Mouse (Mus musculus): ENCODE results near the gene Kcnma1. TPM values are rescaled to one million over a fixed set of nuclear protein-coding genes. Genes with fewer than 3 reads are reported as not detected.

The Kcnma1 gene
- polyA plus RNA-seq, 1 experiment from 2014 or later, result 8.2 TPM

DNA sequence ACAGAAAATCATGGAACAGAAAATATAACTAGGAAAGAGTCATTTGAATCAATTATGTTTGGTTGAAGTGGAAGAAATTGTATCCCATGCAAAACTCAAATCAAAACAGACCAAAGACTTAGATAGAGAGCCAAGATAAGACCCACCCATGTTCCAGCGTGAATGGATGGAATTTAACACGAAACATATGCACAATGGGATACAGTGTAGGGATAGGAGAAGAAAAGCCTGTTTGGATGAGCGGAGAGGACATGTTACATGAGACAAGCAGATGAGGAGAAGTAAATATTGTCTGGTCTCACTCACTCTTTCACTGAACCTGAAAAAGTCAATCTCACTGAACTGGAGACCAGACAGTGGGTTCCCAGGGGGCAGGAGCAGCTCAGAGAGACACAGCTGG is 463.8 kb downstream of the Kcnma1 start:
- Histone ChIP-seq H3K4me2 (ENCODE audit: low read length) (no peak overlapping the region), H3K4me1 (replicated peaks; ENCODE audit: control insufficient read depth, insufficient read depth, low read length) (peaks cover 7% of the 10 kb centered on the region; the same call in 1 of the 2 replicates), H3K27ac (ENCODE audit: low read depth) (no peak overlapping the region), H3K9me3 (ENCODE audit: control insufficient read depth, low read length) (no peaks in the 10 kb centered on the region), H3K27me3 (replicated peaks; ENCODE audit: control insufficient read depth, insufficient read depth, low read length) (no peaks in the 10 kb centered on the region), H3K9ac (ENCODE audit: low read length) (no peak overlapping the region), H3K4me3 (ENCODE audit: low read depth, low read length) (no peak overlapping the region), H3K36me3 (ENCODE audit: control insufficient read depth, insufficient read depth, low read length) (no peaks in the 10 kb centered on the region)
- 84% methylated on average over 3 of the region's 3 CpGs for WGBS
- no peak for ATAC-seq (replicated peaks; ENCODE audit: low FRiP score, low TSS enrichment, low read depth)
- no peak for DNase-seq (ENCODE audit: low spot score)

- ATAC-seq (replicated peaks; ENCODE audit: low FRiP score, low TSS enrichment, low read depth) (no peak), DNase-seq (ENCODE audit: low spot score) (peak; percentile 9)
- no peak overlapping the region for H3K9ac ChIP-seq (ENCODE audit: low read length)
- no peak overlapping the region for H3K4me3 ChIP-seq (ENCODE audit: low read depth, low read length)
- H3K27me3 ChIP-seq (replicated peaks; ENCODE audit: control insufficient read depth, insufficient read depth, low read length), result no peaks in the 10 kb centered on the region
- no peak overlapping the region for H3K4me2 ChIP-seq (ENCODE audit: low read length)
- H3K27ac ChIP-seq (ENCODE audit: low read depth), result no peak overlapping the region
- H3K9me3 ChIP-seq (ENCODE audit: control insufficient read depth, low read length), result 0 out of 2 replicates have a peak, but pooled peaks cover 3% of the 10 kb centered on the region
- WGBS, result 43% methylated on average over 6 of the region's 6 CpGs
- no peaks in the 10 kb centered on the region for H3K36me3 ChIP-seq (ENCODE audit: control insufficient read depth, insufficient read depth, low read length)
- no peaks in the 10 kb centered on the region for H3K4me1 ChIP-seq (replicated peaks; ENCODE audit: control insufficient read depth, insufficient read depth, low read length)
These were observed 472.2 kb downstream of the Kcnma1 start for GRCm38 (mm10) chr14:23542131-23542530.

DNA sequence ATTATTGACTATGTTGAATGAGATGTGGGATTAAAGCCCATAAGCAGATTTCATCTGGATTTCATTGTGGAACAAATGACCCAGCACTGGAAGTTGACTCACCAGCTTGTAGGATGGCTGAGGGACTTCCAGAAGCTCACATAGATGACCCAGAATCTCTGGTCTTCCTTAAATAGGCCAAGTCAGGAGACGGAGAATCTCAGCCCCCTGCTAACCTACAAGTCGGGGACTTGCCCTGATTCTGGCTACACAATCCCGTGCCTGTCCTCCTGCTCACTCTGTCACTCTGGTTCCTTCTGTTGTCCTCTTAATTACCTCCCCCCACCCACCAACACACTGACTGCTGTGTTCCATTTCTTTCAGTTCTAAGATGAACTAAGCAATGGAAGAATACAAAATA is 474.7 kb downstream of the Kcnma1 start:
- Histone ChIP-seq H3K27me3 (replicated peaks; ENCODE audit: control insufficient read depth, insufficient read depth, low read length) (no peaks in the 10 kb centered on the region), H3K9ac (ENCODE audit: low read length) (no peak overlapping the region), H3K4me2 (ENCODE audit: low read length) (no peak overlapping the region), H3K36me3 (ENCODE audit: control insufficient read depth, insufficient read depth, low read length) (no peaks in the 10 kb centered on the region), H3K4me3 (ENCODE audit: low read depth, low read length) (no peak overlapping the region), H3K27ac (ENCODE audit: low read depth) (no peak overlapping the region), H3K4me1 (replicated peaks; ENCODE audit: control insufficient read depth, insufficient read depth, low read length) (no peaks in the 10 kb centered on the region), H3K9me3 (ENCODE audit: control insufficient read depth, low read length) (0 out of 2 replicates have a peak, but pooled peaks cover 3% of the 10 kb centered on the region)
- no peak for ATAC-seq (replicated peaks; ENCODE audit: low FRiP score, low TSS enrichment, low read depth)
- DNase-seq (ENCODE audit: low spot score), result peak; percentile 25
- 83% methylated on average over 3 of the region's 3 CpGs for WGBS

- no peak for DNase-seq (ENCODE audit: low spot score)
- Histone ChIP-seq H3K27ac (ENCODE audit: low read depth) (no peak overlapping the region), H3K9ac (ENCODE audit: low read length) (no peak overlapping the region), H3K4me1 (replicated peaks; ENCODE audit: control insufficient read depth, insufficient read depth, low read length) (peaks cover 8% of the 10 kb centered on the region; the same call in 1 of the 2 replicates), H3K27me3 (replicated peaks; ENCODE audit: control insufficient read depth, insufficient read depth, low read length) (no peaks in the 10 kb centered on the region), H3K9me3 (ENCODE audit: control insufficient read depth, low read length) (no peaks in the 10 kb centered on the region), H3K36me3 (ENCODE audit: control insufficient read depth, insufficient read depth, low read length) (no peaks in the 10 kb centered on the region), H3K4me2 (ENCODE audit: low read length) (no peak overlapping the region), H3K4me3 (ENCODE audit: low read depth, low read length) (no peak overlapping the region)
- WGBS, result 72% methylated on average over 3 of the region's 3 CpGs
- ATAC-seq (replicated peaks; ENCODE audit: low FRiP score, low TSS enrichment, low read depth), result no peak
These were observed 480.9 kb downstream of the Kcnma1 start for GRCm38 (mm10) chr14:23533346-23533745.

DNA sequence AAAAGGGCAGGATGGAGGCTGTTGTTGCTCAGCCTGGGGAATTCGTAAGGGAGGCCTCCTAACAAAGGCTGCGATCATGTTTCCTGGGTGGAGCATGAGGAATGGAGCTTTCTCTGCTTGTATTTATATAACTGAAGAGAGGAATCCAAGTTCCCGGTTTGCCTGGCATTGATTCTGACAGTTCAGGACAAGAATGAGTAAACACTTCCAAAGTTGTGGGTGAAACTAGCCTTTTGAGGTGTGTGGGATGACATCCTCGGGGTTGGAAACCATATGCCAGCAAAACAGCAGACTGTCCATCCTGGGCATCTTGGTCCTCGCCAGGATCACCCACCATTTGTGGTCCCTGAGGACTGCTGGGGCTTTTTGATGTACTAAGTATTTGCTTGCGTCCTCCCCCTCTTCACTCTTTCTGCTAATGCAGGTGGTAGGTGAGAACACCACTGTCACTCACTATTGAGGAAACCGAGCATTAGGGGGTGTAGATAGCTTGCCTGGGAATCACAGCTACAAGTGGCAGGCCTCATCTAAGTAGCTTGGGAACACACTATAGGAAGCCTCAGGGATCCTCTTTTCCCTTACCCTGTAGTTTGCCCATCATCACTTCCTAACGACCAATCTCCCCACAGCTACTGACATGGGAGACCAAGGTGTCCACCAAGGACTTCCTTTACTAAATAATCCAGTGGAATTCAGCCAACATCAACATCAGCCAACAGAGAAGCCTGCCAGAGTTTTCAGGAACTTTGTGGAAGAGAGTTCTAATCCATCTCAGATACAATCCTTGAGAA is 482.4 kb downstream of the Kcnma1 start:
- Histone ChIP-seq H3K9me3 (ENCODE audit: control insufficient read depth, low read length) (no peaks in the 10 kb centered on the region), H3K9ac (ENCODE audit: low read length) (no peak overlapping the region)
- DNase-seq (ENCODE audit: low spot score), result no peak

DNA sequence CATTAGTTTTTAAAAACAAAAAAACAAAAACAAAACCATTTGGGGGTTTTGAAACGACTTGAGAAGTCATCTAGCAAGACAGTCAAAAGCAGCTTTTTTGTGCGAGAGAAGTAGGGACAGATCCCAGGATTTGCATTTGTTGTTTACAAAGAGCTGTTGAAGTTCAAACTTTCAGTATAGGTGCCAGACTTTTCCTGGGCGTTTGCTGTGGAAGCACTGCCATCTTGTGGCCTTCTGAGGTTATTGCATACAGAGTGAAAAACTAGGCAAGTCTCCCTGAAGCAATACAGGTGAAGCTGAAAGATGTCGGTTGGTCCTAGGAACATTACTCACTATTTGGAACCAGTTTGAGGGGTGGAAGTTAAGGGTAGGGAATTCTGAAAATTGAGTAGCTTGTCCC is 484.6 kb downstream of the Kcnma1 start:
- 5% methylated on average over 4 of the region's 4 CpGs for WGBS

More for the DNA sequence above, 482.4 kb downstream of the Kcnma1 start:
- Histone ChIP-seq H3K27me3 (replicated peaks; ENCODE audit: control insufficient read depth, insufficient read depth, low read length) (no peaks in the 10 kb centered on the region), H3K36me3 (ENCODE audit: control insufficient read depth, insufficient read depth, low read length) (no peaks in the 10 kb centered on the region), H3K4me2 (ENCODE audit: low read length) (no peak overlapping the region), H3K4me1 (replicated peaks; ENCODE audit: control insufficient read depth, insufficient read depth, low read length) (peaks cover 8% of the 10 kb centered on the region; the same call in 1 of the 2 replicates), H3K4me3 (ENCODE audit: low read depth, low read length) (no peak overlapping the region), H3K27ac (ENCODE audit: low read depth) (no peak overlapping the region)
- 52% methylated on average over 8 of the region's 8 CpGs for whole genome bisulfite sequencing
- ATAC-seq (replicated peaks; ENCODE audit: low FRiP score, low TSS enrichment, low read depth), result no peak

GRCm38 (mm10) chr14:23529229-23529628 is 485.1 kb downstream of the Kcnma1 start:
- H3K4me1 ChIP-seq (replicated peaks; ENCODE audit: control insufficient read depth, insufficient read depth, low read length), result peaks cover 8% of the 10 kb centered on the region; the same call in 1 of the 2 replicates
- H3K27ac ChIP-seq (ENCODE audit: low read depth), result no peak overlapping the region
- ATAC-seq (replicated peaks; ENCODE audit: low FRiP score, low TSS enrichment, low read depth) (no peak), DNase-seq (ENCODE audit: low spot score) (no peak)
- WGBS, result 90% methylated on average over 1 of the region's 1 CpGs
- no peaks in the 10 kb centered on the region for H3K27me3 ChIP-seq (replicated peaks; ENCODE audit: control insufficient read depth, insufficient read depth, low read length)
- no peak overlapping the region for H3K4me2 ChIP-seq (ENCODE audit: low read length)
- H3K9me3 ChIP-seq (ENCODE audit: control insufficient read depth, low read length), result no peaks in the 10 kb centered on the region
- H3K4me3 ChIP-seq (ENCODE audit: low read depth, low read length), result no peak overlapping the region
- no peak overlapping the region for H3K9ac ChIP-seq (ENCODE audit: low read length)
- H3K36me3 ChIP-seq (ENCODE audit: control insufficient read depth, insufficient read depth, low read length), result no peaks in the 10 kb centered on the region

More for the DNA sequence above, 484.6 kb downstream of the Kcnma1 start:
- no peak overlapping the region for H3K27ac ChIP-seq (ENCODE audit: low read depth)
- H3K4me3 ChIP-seq (ENCODE audit: low read depth, low read length), result no peak overlapping the region
- ATAC-seq (replicated peaks; ENCODE audit: low FRiP score, low TSS enrichment, low read depth) (no peak), DNase-seq (ENCODE audit: low spot score) (peak; percentile 82)
- H3K9ac ChIP-seq (ENCODE audit: low read length), result no peak overlapping the region
- H3K36me3 ChIP-seq (ENCODE audit: control insufficient read depth, insufficient read depth, low read length), result no peaks in the 10 kb centered on the region
- no peaks in the 10 kb centered on the region for H3K9me3 ChIP-seq (ENCODE audit: control insufficient read depth, low read length)
- H3K4me1 ChIP-seq (replicated peaks; ENCODE audit: control insufficient read depth, insufficient read depth, low read length), result peaks cover 8% of the 10 kb centered on the region; the same call in 1 of the 2 replicates
- H3K4me2 ChIP-seq (ENCODE audit: low read length), result no peak overlapping the region
- no peaks in the 10 kb centered on the region for H3K27me3 ChIP-seq (replicated peaks; ENCODE audit: control insufficient read depth, insufficient read depth, low read length)

- ATAC-seq (replicated peaks; ENCODE audit: low FRiP score, low TSS enrichment, low read depth) (no peak), DNase-seq (ENCODE audit: low spot score) (no peak)
- H3K27ac ChIP-seq (ENCODE audit: low read depth), result no peak overlapping the region
- no peak overlapping the region for H3K4me2 ChIP-seq (ENCODE audit: low read length)
- WGBS, result 86% methylated on average over 1 of the region's 1 CpGs
- H3K9ac ChIP-seq (ENCODE audit: low read length), result no peak overlapping the region
- no peaks in the 10 kb centered on the region for H3K36me3 ChIP-seq (ENCODE audit: control insufficient read depth, insufficient read depth, low read length)
- H3K4me3 ChIP-seq (ENCODE audit: low read depth, low read length), result no peak overlapping the region
- no peaks in the 10 kb centered on the region for H3K9me3 ChIP-seq (ENCODE audit: control insufficient read depth, low read length)
- H3K4me1 ChIP-seq (replicated peaks; ENCODE audit: control insufficient read depth, insufficient read depth, low read length), result 0 out of 2 replicates have a peak, but pooled peaks cover 6% of the 10 kb centered on the region
- no peaks in the 10 kb centered on the region for H3K27me3 ChIP-seq (replicated peaks; ENCODE audit: control insufficient read depth, insufficient read depth, low read length)
These were observed 488.4 kb downstream of the Kcnma1 start for GRCm38 (mm10) chr14:23525910-23526309.

Measured in intestine, embryonic 14.5 days (tissue).